Mouse (Mus musculus): ENCODE measurements around the gene Yipf1. TPM values are rescaled to one million over a fixed set of nuclear protein-coding genes. Genes with fewer than 3 reads are reported as not detected.

Gene Yipf1
- polyA plus RNA-seq (2014; fragmentation: Illumina TruSeq; extraction: RNeasy Lipid Tissue Mini Kit (QIAGEN cat#74804); ENCODE audit: low read depth, low replicate concordance) = 33.7 TPM

DNA sequence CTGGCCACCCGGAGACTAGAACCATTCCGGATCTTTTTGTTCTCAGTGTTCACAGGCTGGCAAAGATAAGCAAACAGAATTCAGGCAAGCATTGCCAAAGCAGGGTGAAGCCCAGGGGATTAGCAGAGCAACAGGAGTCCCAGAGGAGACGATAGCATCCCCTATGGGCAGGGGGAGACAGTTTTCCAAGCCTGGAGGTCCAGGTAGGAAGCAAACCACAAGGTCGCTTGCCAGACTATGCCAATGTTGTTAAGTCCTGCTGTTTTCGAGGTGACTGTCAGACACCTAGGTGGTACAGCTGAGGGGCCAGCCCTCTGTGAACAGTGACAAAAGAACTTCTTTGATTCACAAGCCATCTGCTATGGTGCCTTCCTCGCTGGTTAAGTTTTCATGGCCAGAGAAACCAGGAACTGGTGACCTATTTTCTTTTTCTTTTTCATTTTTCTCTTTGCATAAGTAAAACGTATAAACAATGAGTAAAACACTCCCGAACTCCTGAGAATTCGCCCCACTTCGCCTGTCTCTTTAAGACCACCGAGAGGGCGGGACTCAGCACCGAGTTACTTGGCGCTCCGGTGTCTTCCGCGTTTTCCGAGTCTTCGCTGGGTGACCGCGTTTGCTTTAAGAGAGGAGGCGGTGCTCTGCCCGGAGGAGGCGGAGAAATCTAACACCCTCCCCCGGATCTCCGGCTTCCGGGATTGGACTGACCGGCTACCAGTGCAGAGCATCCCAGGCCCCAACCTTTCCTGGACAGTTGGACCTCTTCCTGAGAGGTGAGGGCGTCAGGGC is at the start of gene Yipf1:
Gene Yipf1 (plus strand): TSS at position 674 of the 789 bp plus-strand sequence.

DNA sequence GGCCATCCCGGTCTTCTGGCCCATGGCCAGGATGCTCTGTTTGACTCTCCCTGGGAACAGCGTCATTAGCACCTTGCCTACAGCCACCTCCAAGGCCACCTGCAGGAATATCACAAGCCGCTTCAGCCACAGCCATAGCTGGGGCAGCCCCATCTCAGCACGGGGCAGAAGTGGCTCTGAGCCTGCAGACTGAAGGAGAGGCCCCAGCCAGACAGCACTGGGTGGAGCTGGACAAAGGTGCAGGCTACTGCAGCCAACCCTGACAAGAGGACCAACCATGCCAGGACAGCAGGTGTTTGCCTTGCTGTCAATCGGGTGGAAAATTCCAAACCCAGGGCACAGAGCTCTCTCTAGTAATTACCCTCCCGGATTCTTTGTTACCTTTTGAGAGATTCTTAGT is 7.2 kb upstream of the Yipf1 start, which contains the start of gene Dio1:
Gene Dio1 (minus strand): TSS at position 204 of the 400 bp plus-strand sequence.

DNA sequence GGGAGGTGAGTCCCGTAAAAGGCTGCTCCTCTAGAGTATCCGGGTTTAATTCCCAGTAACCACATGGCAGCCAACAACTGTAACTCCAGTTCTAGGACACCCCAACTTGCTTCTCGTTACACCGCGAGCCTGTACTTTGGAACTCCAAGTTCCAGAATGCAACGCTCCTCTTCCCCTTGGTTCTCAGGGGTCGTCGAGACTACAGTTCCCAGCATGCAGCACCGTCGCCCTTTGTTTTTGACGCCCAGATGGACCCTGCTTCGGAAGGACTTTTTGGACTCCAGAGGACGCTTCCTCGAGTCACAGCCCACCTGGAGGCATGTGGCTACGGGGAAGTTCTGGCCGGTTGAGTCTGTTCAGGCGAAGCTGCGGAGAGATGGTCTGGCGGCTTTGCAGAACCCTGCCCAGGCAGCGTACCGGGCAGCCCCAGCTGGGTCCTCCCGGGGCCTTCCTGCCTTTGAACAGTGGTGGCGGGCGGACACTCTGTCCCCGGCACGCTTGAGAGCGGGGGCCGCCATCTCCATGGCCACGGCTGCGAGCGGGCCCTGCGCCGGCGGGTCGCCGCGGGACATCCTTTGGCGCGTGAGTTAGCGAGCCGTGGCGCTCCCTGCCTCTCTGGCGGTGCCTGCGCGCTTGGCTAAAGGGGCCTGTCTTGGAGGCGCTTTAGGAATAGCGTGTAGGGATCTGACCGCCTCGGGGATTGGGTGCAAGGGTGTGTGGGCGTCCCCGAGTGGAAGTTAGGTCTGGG is 53.6 kb downstream of the Yipf1 start, which contains the start of gene Ndc1:
Gene Ndc1 (plus strand): TSS at position 218 of the 748 bp plus-strand sequence.

Other genes starting within 250 kb of the Yipf1 start
- 23.5 TPM for gene Mrpl37, start 247.5 kb upstream of the Yipf1 start, polyA plus RNA-seq (2014; fragmentation: Illumina TruSeq; extraction: RNeasy Lipid Tissue Mini Kit (QIAGEN cat#74804); ENCODE audit: low read depth, low replicate concordance)
- gene Cyb5rl, start 247.4 kb upstream of the Yipf1 start, polyA plus RNA-seq (2014; fragmentation: Illumina TruSeq; extraction: RNeasy Lipid Tissue Mini Kit (QIAGEN cat#74804); ENCODE audit: low read depth, low replicate concordance) = 1.6 TPM
- gene Cdcp2, start 217.5 kb upstream of the Yipf1 start, polyA plus RNA-seq (2014; fragmentation: Illumina TruSeq; extraction: RNeasy Lipid Tissue Mini Kit (QIAGEN cat#74804); ENCODE audit: low read depth, low replicate concordance) = not detected
- gene Tmem59, start 136.0 kb upstream of the Yipf1 start, polyA plus RNA-seq (2014; fragmentation: Illumina TruSeq; extraction: RNeasy Lipid Tissue Mini Kit (QIAGEN cat#74804); ENCODE audit: low read depth, low replicate concordance) = 596 TPM
- 23.3 TPM for gene Tceanc2, start 135.2 kb upstream of the Yipf1 start, polyA plus RNA-seq (2014; fragmentation: Illumina TruSeq; extraction: RNeasy Lipid Tissue Mini Kit (QIAGEN cat#74804); ENCODE audit: low read depth, low replicate concordance)
- not detected for gene Ldlrad1, start 105.2 kb upstream of the Yipf1 start, polyA plus RNA-seq (2014; fragmentation: Illumina TruSeq; extraction: RNeasy Lipid Tissue Mini Kit (QIAGEN cat#74804); ENCODE audit: low read depth, low replicate concordance)
- gene Lrrc42, start 60.8 kb upstream of the Yipf1 start, polyA plus RNA-seq (2014; fragmentation: Illumina TruSeq; extraction: RNeasy Lipid Tissue Mini Kit (QIAGEN cat#74804); ENCODE audit: low read depth, low replicate concordance) = 18.2 TPM
- 30.8 TPM for gene Hspb11, start 60.8 kb upstream of the Yipf1 start, polyA plus RNA-seq (2014; fragmentation: Illumina TruSeq; extraction: RNeasy Lipid Tissue Mini Kit (QIAGEN cat#74804); ENCODE audit: low read depth, low replicate concordance)
- 274 TPM for gene Dio1, start 7.2 kb upstream of the Yipf1 start, polyA plus RNA-seq (2014; fragmentation: Illumina TruSeq; extraction: RNeasy Lipid Tissue Mini Kit (QIAGEN cat#74804); ENCODE audit: low read depth, low replicate concordance)
- gene Ndc1, start 53.4 kb downstream of the Yipf1 start, polyA plus RNA-seq (2014; fragmentation: Illumina TruSeq; extraction: RNeasy Lipid Tissue Mini Kit (QIAGEN cat#74804); ENCODE audit: low read depth, low replicate concordance) = 7.5 TPM
- gene Glis1, start 120.2 kb downstream of the Yipf1 start, polyA plus RNA-seq (2014; fragmentation: Illumina TruSeq; extraction: RNeasy Lipid Tissue Mini Kit (QIAGEN cat#74804); ENCODE audit: low read depth, low replicate concordance) = not detected